Mouse (Mus musculus) liver, postnatal 0 days (tissue): Measurements from ENCODE around the gene Ethe1.

Experiments
- CTCF ChIP-seq: sonication (generic); IDR thresholded peaks from 2 replicates; pipeline ENCODE4 v1.5.1; 2016; ENCODE audit warnings: antibody characterized with exemption, low read depth
- EP300 ChIP-seq: IDR thresholded peaks from 2 replicates; pipeline ENCODE4 v1.6.1; 2016; ENCODE audit warnings: antibody characterized with exemption, low read depth, mild to moderate bottlenecking

DNA sequence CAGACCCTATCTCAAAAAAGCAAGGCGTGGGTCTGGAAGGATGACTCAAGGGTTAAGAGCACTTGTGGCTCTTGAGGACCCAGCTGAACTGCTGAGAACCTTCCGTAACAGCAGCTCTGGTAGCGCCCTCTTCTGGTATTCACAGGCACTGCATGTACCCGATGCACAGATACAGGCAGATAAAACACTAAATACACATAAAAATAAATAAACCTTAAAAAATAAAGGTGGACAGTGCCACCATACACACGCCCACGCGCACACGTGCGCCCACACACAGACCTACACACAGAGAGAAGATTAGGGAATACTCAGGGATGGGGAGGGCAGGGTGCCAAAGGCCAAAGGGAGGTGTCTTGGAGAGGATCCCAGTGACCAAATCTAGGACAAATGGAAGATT, 55.1 kb downstream of the Ethe1 start:
- TF ChIP-seq CTCF: peak; percentile 87
- TF ChIP-seq EP300: no peak
